Mouse (Mus musculus) bone marrow, adult 2 months (tissue): ENCODE measurements around the gene Ctsd. TPM values are rescaled to one million over a fixed set of nuclear protein-coding genes. Genes with fewer than 3 reads are reported as not detected.

Experiments used
- H3K27ac ChIP-seq: fragments of 200-500 bp; 2 replicates; pipeline ENCODE4 v1.5.1; 2012; ENCODE audit warnings: low read depth, mild to moderate bottlenecking, control low read depth, inconsistent platforms, low read length; ENCODE audit not compliant: control insufficient read depth, poor library complexity, insufficient read depth
- H3K4me1 ChIP-seq: fragments of 200-500 bp; 2 replicates; pipeline ENCODE4 v1.6.1; 2011; ENCODE audit warnings: low read length; ENCODE audit not compliant: control insufficient read depth, insufficient read depth
- H3K4me3 ChIP-seq: fragments of 200-500 bp; replicated peaks from 2 replicates; pipeline ENCODE3; 2011; ENCODE audit warnings: mild to moderate bottlenecking, low read depth, low read length, control low read depth; ENCODE audit not compliant: control insufficient read depth
- CTCF ChIP-seq: fragments of 200-500 bp; IDR thresholded peaks from 2 replicates; pipeline ENCODE4 v1.5.1; 2011; ENCODE audit warnings: low read length, control low read depth; ENCODE audit not compliant: control insufficient read depth, insufficient read depth
- POLR2A ChIP-seq: fragments of 200-500 bp; IDR thresholded peaks from 2 replicates; pipeline ENCODE4 v1.6.1; 2011; ENCODE audit warnings: low read depth, mild to moderate bottlenecking, control low read depth, low read length, borderline replicate concordance; ENCODE audit not compliant: control insufficient read depth
- WGBS: fragments of 180-500 bp; shearing (Covaris S2); methylation state at CpG from one replicate; pipeline ENCODE4 v1.1.7; 2018; 5-methylcytosine and 5-hydroxymethylcytosine counted together
- polyA plus RNA-seq: library from polyadenylated mRNA; stranded (reverse); fragments of >200 nt; gene quantifications from 2 replicates; pipeline ENCODE4 v1.2.4, GENCODE M21; 2011; ENCODE audit warnings: low replicate concordance; ENCODE audit not compliant: missing spikeins, insufficient read depth, insufficient read length

Gene Ctsd
- polyA plus RNA-seq, 1 experiment = 308 TPM

DNA sequence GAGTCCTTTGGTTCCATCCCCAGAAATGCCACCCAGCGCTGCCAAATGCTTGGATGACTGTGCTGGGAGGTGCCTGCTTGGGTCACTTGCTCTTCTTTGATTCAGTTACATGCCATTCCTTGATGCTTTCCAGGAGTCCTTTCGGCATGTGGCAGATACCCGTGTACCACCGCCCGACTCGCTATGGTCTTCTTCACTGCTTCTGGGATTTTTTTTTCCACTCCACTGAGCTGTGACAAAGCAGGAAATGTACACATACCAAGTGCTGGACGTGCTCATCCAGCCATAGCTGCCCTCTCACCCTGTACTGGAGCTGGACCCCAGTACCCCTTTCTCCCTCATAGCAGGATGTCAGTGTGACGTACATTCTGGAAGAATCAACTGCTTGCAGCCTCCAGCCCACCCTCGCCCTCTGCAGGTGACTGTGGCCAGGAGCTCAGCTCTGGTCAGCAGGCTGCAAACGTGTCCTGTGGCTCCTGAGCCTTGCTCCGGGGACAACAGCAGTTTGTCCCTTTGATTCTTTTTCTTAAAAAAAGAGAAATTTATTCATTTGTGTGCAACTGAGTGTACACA lies 37.9 kb upstream of the Ctsd start:
- no peak overlapping the region for H3K4me3 ChIP-seq
- H3K27ac ChIP-seq = no peak overlapping the region
- peaks cover 3% of the 10 kb centered on the region; the same call in 1 of the 2 replicates for H3K4me1 ChIP-seq
- WGBS = 71% methylated on average over 11 of the region's 11 CpGs
- peak; percentile 58 for TF ChIP-seq CTCF
- TF ChIP-seq POLR2A = no peak

DNA sequence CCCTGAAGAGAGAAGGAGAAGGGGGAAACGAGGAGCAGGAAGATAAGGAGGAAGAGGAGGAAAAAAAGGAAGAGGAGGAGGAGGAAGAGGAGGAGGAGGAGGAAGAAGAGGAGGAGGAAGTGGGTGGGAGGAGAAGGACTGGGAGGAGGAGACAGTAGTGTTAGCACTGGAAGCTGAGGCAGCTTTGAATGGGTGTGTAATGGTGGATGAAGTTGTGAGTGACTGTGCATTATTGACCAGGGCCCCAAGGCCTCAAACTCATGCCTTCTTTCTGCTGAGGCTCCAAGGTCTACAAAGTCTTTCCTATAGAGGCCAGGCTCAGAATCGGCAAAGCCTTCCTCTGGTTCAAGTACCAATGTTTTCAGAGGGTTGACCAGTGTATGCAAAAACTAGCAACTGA lies 34.0 kb upstream of the Ctsd start:
- 52% methylated on average over 2 of the region's 2 CpGs for WGBS
- Histone ChIP-seq H3K27ac (peak overlapping the region; percentile 46; the same call in 1 of the 2 replicates), H3K4me3 (no peak overlapping the region), H3K4me1 (peaks cover 5% of the 10 kb centered on the region; the same call in 1 of the 2 replicates)
- TF ChIP-seq POLR2A (no peak), CTCF (no peak)

DNA sequence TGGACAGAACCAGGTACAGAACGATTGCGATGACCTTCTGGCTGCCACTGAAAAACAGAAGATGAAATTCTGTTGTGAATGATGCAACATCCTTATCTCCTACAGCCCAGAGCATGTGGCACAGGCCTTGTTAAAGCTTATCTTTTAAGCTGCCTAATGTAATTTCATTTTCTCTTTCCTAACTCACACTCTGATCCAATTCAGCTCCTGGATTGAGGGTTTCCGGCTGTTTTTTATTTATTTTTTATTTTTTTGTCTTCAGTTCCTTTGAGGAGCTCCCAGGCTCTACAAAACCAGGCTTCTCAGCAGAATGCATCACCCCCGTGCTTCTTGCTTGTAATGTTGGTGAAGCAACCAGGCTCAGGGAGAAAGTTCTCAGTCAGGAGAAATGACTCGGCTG lies 32.0 kb upstream of the Ctsd start:
- Histone ChIP-seq H3K4me1 (peaks cover 5% of the 10 kb centered on the region; the same call in 1 of the 2 replicates), H3K4me3 (peak overlapping the region; percentile 17), H3K27ac (peak overlapping the region; percentile 56; the same call in 1 of the 2 replicates)
- 22% methylated on average over 5 of the region's 5 CpGs for WGBS
- TF ChIP-seq POLR2A (no peak), CTCF (no peak)

DNA sequence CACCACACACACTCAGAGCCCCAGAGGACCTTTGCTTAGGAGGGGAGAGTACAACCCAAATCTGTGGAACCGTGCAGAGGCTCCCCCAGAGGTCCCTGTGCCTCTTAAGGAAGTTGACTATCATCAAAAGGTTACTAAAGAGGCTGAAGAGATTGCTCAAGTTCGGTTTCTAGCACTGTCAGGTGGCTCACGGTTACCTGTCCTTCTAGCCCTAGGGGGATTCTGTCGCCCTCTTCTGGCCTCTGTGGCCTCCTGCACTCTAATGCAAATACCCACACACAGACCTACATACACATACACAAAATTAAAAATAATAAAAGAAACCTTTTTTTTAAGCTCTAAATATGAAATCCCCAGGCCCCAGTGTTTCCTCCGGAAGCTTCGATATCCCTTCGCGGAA lies 30.8 kb upstream of the Ctsd start:
- 74% methylated on average over 8 of the region's 8 CpGs for WGBS
- TF ChIP-seq POLR2A (no peak), CTCF (peak; percentile 34; the same call in 1 of the 2 replicates)
- Histone ChIP-seq H3K4me1 (peaks cover 5% of the 10 kb centered on the region; the same call in 1 of the 2 replicates), H3K4me3 (no peak overlapping the region), H3K27ac (no peak overlapping the region)

DNA sequence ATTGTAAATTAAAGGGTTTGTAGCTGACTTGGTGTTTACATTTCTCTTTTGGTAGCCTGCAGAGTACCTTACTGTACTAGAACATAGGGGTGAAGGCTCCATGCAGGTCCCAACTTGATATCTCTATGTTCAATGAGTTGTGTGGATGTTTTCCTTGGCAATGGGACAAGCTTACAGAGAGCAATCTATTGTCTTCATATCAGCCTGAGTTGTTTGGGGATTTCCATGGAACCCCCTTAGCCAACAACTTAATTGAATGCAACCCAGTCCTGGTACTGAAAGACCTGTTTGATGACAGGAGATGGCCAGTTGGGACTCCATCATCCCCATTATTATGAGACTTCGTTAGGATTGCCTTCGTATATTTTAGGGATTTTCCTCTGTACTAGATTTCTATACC lies 30.2 kb upstream of the Ctsd start:
- H3K4me1 ChIP-seq = peaks cover 5% of the 10 kb centered on the region; the same call in 1 of the 2 replicates

DNA sequence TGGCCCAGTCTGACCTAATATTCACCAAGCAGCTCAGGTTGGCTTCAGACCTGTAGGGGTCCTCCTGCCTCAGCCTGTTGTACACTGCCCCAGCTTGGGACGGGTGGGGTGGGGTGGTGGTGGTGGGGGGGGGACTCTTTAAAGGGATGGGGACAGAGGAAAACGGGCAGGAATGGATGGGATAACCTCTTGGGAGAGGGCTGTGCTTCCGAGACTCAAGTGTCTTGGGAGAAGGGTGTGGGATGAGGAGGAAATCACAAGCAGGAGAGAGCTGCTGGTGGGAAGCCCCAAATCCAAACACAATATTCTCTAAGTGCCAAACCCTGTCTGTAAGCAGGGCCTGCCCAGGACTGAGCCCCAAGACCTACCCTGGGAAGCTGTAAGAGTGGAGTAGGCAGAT lies 28.4 kb upstream of the Ctsd start:
- Histone ChIP-seq H3K4me1 (peaks cover 3% of the 10 kb centered on the region; the same call in 1 of the 2 replicates), H3K4me3 (no peak overlapping the region), H3K27ac (no peak overlapping the region)
- no peak for TF ChIP-seq POLR2A
- TF ChIP-seq CTCF = no peak
- 86% methylated on average over 3 of the region's 3 CpGs for whole genome bisulfite sequencing

More for the DNA sequence above, 30.2 kb upstream of the Ctsd start:
- WGBS = 90% methylated on average over 2 of the region's 2 CpGs
- H3K4me3 ChIP-seq = no peak overlapping the region
- TF ChIP-seq POLR2A (no peak), CTCF (no peak)
- H3K27ac ChIP-seq = no peak overlapping the region

DNA sequence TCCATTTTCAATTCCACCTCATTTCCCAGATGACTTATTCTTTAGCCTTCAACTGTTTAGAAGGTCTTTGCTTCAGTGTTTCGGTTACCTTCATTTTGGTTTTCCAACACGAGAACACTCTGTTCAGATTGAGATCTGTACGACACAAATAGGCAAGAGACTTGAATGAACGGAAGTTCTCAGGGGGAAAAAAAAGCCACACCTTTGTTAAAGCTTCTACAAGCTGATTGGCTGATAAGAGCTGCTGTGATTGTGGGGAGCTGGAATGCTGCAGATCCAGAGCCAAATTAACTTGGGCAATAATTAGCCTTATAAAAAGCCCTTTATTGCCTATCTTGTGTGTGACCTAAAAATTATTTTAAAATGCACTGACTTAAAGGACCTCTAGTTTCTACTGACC lies 27.5 kb upstream of the Ctsd start:
- H3K4me3 ChIP-seq = no peak overlapping the region
- H3K27ac ChIP-seq = no peak overlapping the region
- 68% methylated on average over 4 of the region's 4 CpGs for WGBS
- H3K4me1 ChIP-seq = peaks cover 1% of the 10 kb centered on the region
- no peak for TF ChIP-seq POLR2A
- TF ChIP-seq CTCF = no peak

DNA sequence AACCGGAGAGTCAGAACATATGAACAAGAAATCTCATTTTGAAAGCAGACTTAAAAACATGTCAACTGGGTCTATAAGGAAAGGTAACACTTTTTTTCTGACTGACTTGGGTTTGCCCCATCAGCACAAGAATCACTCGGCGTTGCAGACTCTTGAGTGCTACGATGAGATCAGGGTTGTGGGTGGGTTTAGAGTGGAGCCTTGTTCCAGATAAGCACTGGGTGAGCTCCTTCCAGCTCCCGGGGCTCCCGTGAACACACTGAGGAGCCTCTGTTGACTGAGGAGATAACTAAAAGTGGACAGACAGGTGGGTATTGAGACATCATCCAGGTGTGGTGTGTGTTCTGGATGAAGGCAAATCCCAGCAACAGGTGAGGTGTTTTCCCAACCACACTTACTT lies 25.4 kb upstream of the Ctsd start:
- Histone ChIP-seq H3K4me1 (no peaks in the 10 kb centered on the region; the same call in none of the 2 replicates), H3K4me3 (no peak overlapping the region), H3K27ac (no peak overlapping the region)
- TF ChIP-seq CTCF (no peak), POLR2A (no peak)
- 60% methylated on average over 6 of the region's 6 CpGs for WGBS

DNA sequence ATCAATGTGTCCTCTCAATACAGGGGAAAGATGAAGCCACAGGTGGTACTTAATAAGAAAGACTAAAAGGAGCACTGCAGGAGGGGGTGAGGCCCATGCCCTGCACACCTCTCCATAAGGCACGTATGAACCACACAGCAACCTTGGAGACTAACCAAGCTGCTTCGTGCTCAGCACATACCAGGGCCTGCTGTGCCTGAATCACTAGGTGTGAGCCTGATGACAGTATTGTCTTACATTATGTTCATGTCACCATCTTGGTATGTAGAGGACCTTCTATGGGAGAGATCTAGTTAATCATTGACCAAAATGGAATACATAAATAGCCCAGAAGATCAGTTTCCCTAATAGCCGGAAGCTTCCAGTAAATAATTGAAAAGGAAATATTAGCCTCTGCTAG lies 21.8 kb upstream of the Ctsd start:
- TF ChIP-seq CTCF (no peak), POLR2A (no peak)
- whole genome bisulfite sequencing = 87% methylated on average over 3 of the region's 3 CpGs
- H3K4me1 ChIP-seq = no peaks in the 10 kb centered on the region; the same call in none of the 2 replicates
- no peak overlapping the region for H3K27ac ChIP-seq
- no peak overlapping the region for H3K4me3 ChIP-seq

DNA sequence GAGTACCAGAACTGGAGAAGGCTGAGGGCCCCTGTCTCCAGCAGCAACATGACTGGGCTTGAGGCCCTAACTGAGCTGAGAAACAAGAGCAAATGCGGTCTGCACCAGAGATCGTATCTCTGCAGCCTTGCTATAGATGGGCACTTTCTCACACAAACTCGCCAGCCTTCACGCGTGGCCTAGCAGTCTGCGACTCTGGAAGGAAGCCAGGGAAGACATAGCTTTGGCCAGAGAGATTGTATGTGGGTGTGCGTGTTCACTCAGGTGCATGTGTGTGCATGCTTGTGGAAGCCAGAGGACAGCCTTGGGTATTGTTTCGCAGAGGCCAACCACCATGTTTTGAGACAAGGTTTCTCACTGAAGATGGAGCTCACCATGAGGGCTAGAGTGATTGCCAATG lies 20.8 kb upstream of the Ctsd start:
- Histone ChIP-seq H3K27ac (no peak overlapping the region), H3K4me1 (peaks cover 3% of the 10 kb centered on the region), H3K4me3 (no peak overlapping the region)
- TF ChIP-seq POLR2A (no peak), CTCF (no peak)
- 90% methylated on average over 8 of the region's 8 CpGs for WGBS
